8 mouse cellular contexts compared by ENCODE assay signal in genomic region chr8:116992176-116992971, GRCm38 (mm10). TPM values are rescaled to one million over a fixed set of nuclear protein-coding genes. Genes with fewer than 3 reads are reported as not detected.
A peak's percentile ranks its signal among the peaks of the same experiment; 100 is the strongest.
DNase-seq lines count a peak whose midpoint lies in the region; ATAC-seq and TF ChIP-seq lines count a peak whose summit lies in the region.

No protein-coding gene starts in this region.

- no peak for TF ChIP-seq POLR2A in MEL (IDR thresholded peaks at IDR 0.05; ENCODE audit: control insufficient read depth in 1 of 2, insufficient read depth in 1 of 2, low read depth in 1 of 2, low read length in 2 of 2, poor library complexity in 1 of 2)

- peaks cover 0 to 17% of the 10 kb centered on the region in 2 experiments; a peak in 3 of 4 replicates for H3K4me1 ChIP-seq in MEL (ENCODE audit: control insufficient read depth in 1 of 2, insufficient read depth in 2 of 2, low read length in 2 of 2)
- H3K4me1 ChIP-seq in embryonic facial prominence, embryonic 14.5 days (ENCODE audit: control insufficient read depth, insufficient read depth, low read length): peaks cover 8% of the 10 kb centered on the region
- H3K4me1 ChIP-seq in intestine, postnatal 0 days (replicated peaks; ENCODE audit: control insufficient read depth, insufficient read depth, low read length): no peaks in the 10 kb centered on the region

- H3K27ac ChIP-seq in MEL (ENCODE audit: control insufficient read depth, low read depth, low read length): peak overlapping the region; percentile 45
- no peak overlapping the region for H3K27ac ChIP-seq in embryonic facial prominence, embryonic 14.5 days (replicated peaks; ENCODE audit: low read depth, low read length)
- H3K27ac ChIP-seq in intestine, postnatal 0 days (ENCODE audit: low read depth, low read length): peak overlapping the region; percentile 87
- peak overlapping the region; percentile 51 for H3K27ac ChIP-seq in macrophage

- TF ChIP-seq EP300 in MEL (IDR thresholded peaks at IDR 0.05; ENCODE audit: low read depth in 1 of 2, low read length in 2 of 2): no peak

- peak; percentile 13 to 22 for DNase-seq in left cerebral cortex, adult 18-20 months (ENCODE audit: low spot score in 2 of 2)
- no peak for DNase-seq in left cerebral cortex, postnatal 14 days (ENCODE audit: low spot score in 2 of 2)
- DNase-seq in MEL (ENCODE audit: low read depth, low spot score): peak; percentile 74
- peak; percentile 27 for DNase-seq in embryonic facial prominence, embryonic 14.5 days (ENCODE audit: low spot score)
- peak; percentile 39 for DNase-seq in thymus, postnatal 25 days
- no peak for DNase-seq in gastrocnemius, postnatal 4 days (ENCODE audit: low spot score in 2 of 2)

- TF ChIP-seq CTCF in MEL (IDR thresholded peaks at IDR 0.05 in 2 of 3, conservative IDR thresholded peaks at IDR 0.05 in 1 of 3; ENCODE audit: control insufficient read depth in 1 of 3, insufficient read depth in 1 of 3, low read depth in 2 of 3, low read length in 3 of 3, poor library complexity in 1 of 3, severe bottlenecking in 1 of 3): no peak
- no peak for TF ChIP-seq CTCF in intestine, postnatal 0 days (IDR thresholded peaks at IDR 0.05; ENCODE audit: low read depth)

- peaks cover 0 to 4% of the 10 kb centered on the region in 2 experiments; a peak in 1 of 4 replicates for H3K36me3 ChIP-seq in MEL (ENCODE audit: control insufficient read depth in 1 of 2, insufficient read depth in 2 of 2, low read length in 2 of 2)
- H3K36me3 ChIP-seq in embryonic facial prominence, embryonic 14.5 days (ENCODE audit: control insufficient read depth, insufficient read depth, low read length): peaks cover 4% of the 10 kb centered on the region; the same call in 1 of the 2 replicates
- peaks cover 14% of the 10 kb centered on the region for H3K36me3 ChIP-seq in intestine, postnatal 0 days (ENCODE audit: control insufficient read depth, insufficient read depth)
- H3K36me3 ChIP-seq in macrophage (ENCODE audit: inconsistent target): no peaks in the 10 kb centered on the region; the same call in 1 of the 2 replicates

- peak overlapping the region; percentile 61 to 80 for H3K4me3 ChIP-seq in MEL (ENCODE audit: control insufficient read depth in 1 of 2, insufficient read depth in 1 of 2, low read depth in 2 of 2, low read length in 2 of 2)
- H3K4me3 ChIP-seq in embryonic facial prominence, embryonic 14.5 days (ENCODE audit: low read depth, low read length): peak overlapping the region; percentile 73
- peak overlapping the region; percentile 63 for H3K4me3 ChIP-seq in intestine, postnatal 0 days (ENCODE audit: low read depth, low read length)
- peak overlapping the region; percentile 75 for H3K4me3 ChIP-seq in macrophage (ENCODE audit: inconsistent target)

- no peaks in the 10 kb centered on the region for H3K9me3 ChIP-seq in MEL (replicated peaks; ENCODE audit: insufficient read depth, low read length)
- H3K9me3 ChIP-seq in embryonic facial prominence, embryonic 14.5 days (ENCODE audit: control insufficient read depth, low read length): no peaks in the 10 kb centered on the region
- no peaks in the 10 kb centered on the region for H3K9me3 ChIP-seq in intestine, postnatal 0 days (ENCODE audit: control insufficient read depth)

- 9% methylated on average over 23 of the region's 23 CpGs for WGBS in embryonic facial prominence, embryonic 14.5 days
- WGBS in intestine, postnatal 0 days: 4% methylated on average over 23 of the region's 23 CpGs
- 12% methylated on average over 23 of the region's 23 CpGs for WGBS in macrophage (ENCODE audit: missing documents)

- H3K79me2 ChIP-seq in MEL (ENCODE audit: control insufficient read depth, insufficient read depth, low read length, poor library complexity) (peaks cover 21% of the 10 kb centered on the region), macrophage (ENCODE audit: inconsistent target) (peaks cover 37% of the 10 kb centered on the region)

- ATAC-seq in embryonic facial prominence, embryonic 14.5 days (ENCODE audit: low read depth): no peak
- ATAC-seq in intestine, postnatal 0 days: no peak

- TF ChIP-seq RAD21 in MEL (IDR thresholded peaks at IDR 0.05; ENCODE audit: low read depth, low read length): no peak

- no peaks in the 10 kb centered on the region; a peak in 1 of 4 replicates for H3K27me3 ChIP-seq in MEL (ENCODE audit: control insufficient read depth in 1 of 2, insufficient read depth in 2 of 2, low read length in 2 of 2)
- H3K27me3 ChIP-seq in embryonic facial prominence, embryonic 14.5 days (replicated peaks; ENCODE audit: control insufficient read depth, insufficient read depth, low read length): no peaks in the 10 kb centered on the region
- H3K27me3 ChIP-seq in intestine, postnatal 0 days (replicated peaks; ENCODE audit: control insufficient read depth, insufficient read depth, low read length): no peaks in the 10 kb centered on the region; the same call in 1 of the 2 replicates

- H3K4me2 ChIP-seq in embryonic facial prominence, embryonic 14.5 days (ENCODE audit: low read depth, low read length): peak overlapping the region; percentile 91
- peak overlapping the region; percentile 80 for H3K4me2 ChIP-seq in intestine, postnatal 0 days (replicated peaks; ENCODE audit: low read depth)

- intact Hi-C loops in left cerebral cortex, postnatal 14 days (cut with DNase I): loop anchor here (5.0 kb wide), 1 partner anchor 165 kb away; the partner anchor contains the start of gene Gan

- H3K9ac ChIP-seq in MEL (ENCODE audit: control insufficient read depth, low read depth, low read length, poor library complexity, severe bottlenecking): peak overlapping the region; percentile 80
- H3K9ac ChIP-seq in embryonic facial prominence, embryonic 14.5 days (ENCODE audit: low read depth, low read length): peak overlapping the region; percentile 69
- peak overlapping the region; percentile 54 for H3K9ac ChIP-seq in intestine, postnatal 0 days (ENCODE audit: low read depth, low read length)

TF ChIP-seq in MEL, 35 proteins besides CTCF, POLR2A, EP300 and RAD21 (continues in another document):
- TF ChIP-seq MAZ (IDR thresholded peaks at IDR 0.05; ENCODE audit: low read depth, low read length) (peak; percentile 44; the same call in 1 of the 2 replicates), MXI1 (IDR thresholded peaks at IDR 0.05; ENCODE audit: low read depth, low read length) (no peak), ZMIZ1 (IDR thresholded peaks at IDR 0.05; ENCODE audit: low read depth, low read length) (no peak), MYC (IDR thresholded peaks at IDR 0.05; ENCODE audit: low read depth, low read length) (peak; percentile 53; the same call in 1 of the 2 replicates), MAX (IDR thresholded peaks at IDR 0.05; ENCODE audit: low read length) (no peak), NELFE (IDR thresholded peaks at IDR 0.05; ENCODE audit: low read depth, low read length) (0 out of 2 replicates have a peak, but pooled peaks have one; percentile 24)

RNA-seq across cellular contexts. Expression of gene Gcsh, which starts 1.0 kb away (rescaled TPM):
- 10 to 100 TPM; 39.1 to 47.5 TPM for total RNA-seq in left cerebral cortex, adult 18-20 months (2021)
- total RNA-seq in left cerebral cortex, postnatal 14 days (2021): 10 to 100 TPM; 37.6 to 41.1 TPM
- total RNA-seq in MEL (2012; rRNA removed): 118 and 137 TPM in 2 replicates
- polyA plus RNA-seq in MEL (2012; ENCODE audit: insufficient read depth in 1 of 2, insufficient read length in 2 of 2, low read depth in 1 of 2, low replicate concordance in 2 of 2, missing spikeins in 1 of 2) (10 to 100 TPM in 1 of 2 experiments, not detected in 1; 77.1 TPM), macrophage (2018) (26.8 to 67.0 TPM (median 34.5 TPM) in 3 replicates)
- polyA plus RNA-seq in embryonic facial prominence, embryonic 14.5 days (2014; fragmentation: Nextera tagmentation; extraction: Ambion mirVana): 105 and 116 TPM in 2 replicates
- polyA plus RNA-seq in intestine, postnatal 0 days (2015; fragmentation: Nextera tagmentation; extraction: Ambion mirVana): 91.8 and 93.7 TPM in 2 replicates
- total RNA-seq in macrophage (2018; cell fraction: chromatin; rRNA removed): 10 to 100 TPM in 4 of 26 experiments, 1 to 10 TPM in 21, under 1 TPM in 1; 0.96 to 17.0 (median 4.1) TPM
- 10 to 100 TPM; 13.8 to 33.5 (median 25.1) TPM for total RNA-seq in macrophage (2018; cell fraction: cytosol; rRNA removed)
- total RNA-seq in macrophage (2018; cell fraction: nucleus; rRNA removed): 10 to 100 TPM in 7 of 26 experiments, 1 to 10 TPM in 19; 1.8 to 27.4 (median 7.8) TPM
- 10 to 100 TPM; 40.1 to 41.6 TPM for total RNA-seq in gastrocnemius, postnatal 4 days (2021)

RNA-seq across cellular contexts. Expression of gene 1700030J22Rik, which starts 13.6 kb away (rescaled TPM):
- 10 to 100 TPM; 10.1 to 11.8 TPM for total RNA-seq in left cerebral cortex, adult 18-20 months (2021)
- total RNA-seq in left cerebral cortex, postnatal 14 days (2021): 10 to 100 TPM; 13.8 to 14.7 TPM
- 0.15 and 0.16 TPM in 2 replicates for total RNA-seq in MEL (2012; rRNA removed)
- under 1 TPM in 1 of 2 experiments, not detected in 1; 0.38 TPM for polyA plus RNA-seq in MEL (2012; ENCODE audit: insufficient read depth in 1 of 2, insufficient read length in 2 of 2, low read depth in 1 of 2, low replicate concordance in 2 of 2, missing spikeins in 1 of 2)
- polyA plus RNA-seq in embryonic facial prominence, embryonic 14.5 days (2014; fragmentation: Nextera tagmentation; extraction: Ambion mirVana): 1.2 and 2.4 TPM in 2 replicates
- polyA plus RNA-seq in intestine, postnatal 0 days (2015; fragmentation: Nextera tagmentation; extraction: Ambion mirVana): 0.34 and 0.46 TPM in 2 replicates
- total RNA-seq in macrophage (2018; cell fraction: chromatin; rRNA removed): 1 to 10 TPM in 12 of 26 experiments, under 1 TPM in 10, not detected in 4; 0.29 to 2.5 (median 1.2) TPM
- total RNA-seq in macrophage (2018; cell fraction: cytosol; rRNA removed): 1 to 10 TPM in 11 of 26 experiments, under 1 TPM in 15; 0.14 to 1.4 (median 0.88) TPM
- total RNA-seq in macrophage (2018; cell fraction: nucleus; rRNA removed): 1 to 10 TPM in 12 of 26 experiments, under 1 TPM in 13, not detected in 1; 0.36 to 2.5 (median 0.92) TPM
- polyA plus RNA-seq in macrophage (2018): 0.57 to 1.3 TPM (median 0.98 TPM) in 3 replicates
- total RNA-seq in gastrocnemius, postnatal 4 days (2021): under 1 TPM; 0.18 to 0.34 TPM

RNA-seq across cellular contexts. Expression of gene Atmin, which starts 49.2 kb away (rescaled TPM):
- total RNA-seq in left cerebral cortex, adult 18-20 months (2021): 10 to 100 TPM; 76.7 to 77.7 TPM
- total RNA-seq in left cerebral cortex, postnatal 14 days (2021): 10 to 100 TPM; 41.1 to 46.4 TPM
- 17.3 and 19.7 TPM in 2 replicates for total RNA-seq in MEL (2012; rRNA removed)
- polyA plus RNA-seq in MEL (2012; ENCODE audit: insufficient read depth in 1 of 2, insufficient read length in 2 of 2, low read depth in 1 of 2, low replicate concordance in 2 of 2, missing spikeins in 1 of 2) (10 to 100 TPM in 1 of 2 experiments, not detected in 1; 34.5 TPM), macrophage (2018) (13.1 to 14.3 TPM (median 13.5 TPM) in 3 replicates)
- polyA plus RNA-seq in embryonic facial prominence, embryonic 14.5 days (2014; fragmentation: Nextera tagmentation; extraction: Ambion mirVana): 11.1 and 12.7 TPM in 2 replicates
- polyA plus RNA-seq in intestine, postnatal 0 days (2015; fragmentation: Nextera tagmentation; extraction: Ambion mirVana): 5.5 and 6.2 TPM in 2 replicates
- total RNA-seq in macrophage (2018; cell fraction: chromatin; rRNA removed): 1 to 10 TPM in 21 of 26 experiments, under 1 TPM in 5; 0.24 to 9.6 (median 2.9) TPM
- 10 to 100 TPM in 24 of 26 experiments, 1 to 10 TPM in 2; 7.8 to 23.1 (median 19.0) TPM for total RNA-seq in macrophage (2018; cell fraction: cytosol; rRNA removed)
- 10 to 100 TPM in 15 of 26 experiments, 1 to 10 TPM in 11; 2.7 to 22.7 (median 11.0) TPM for total RNA-seq in macrophage (2018; cell fraction: nucleus; rRNA removed)
- total RNA-seq in gastrocnemius, postnatal 4 days (2021): 10 to 100 TPM; 16.4 to 17.1 TPM

Comparison
In these comparisons a context has a peak if more than half of its experiments do, and no peak if none do; other contexts are left out.
1. DNase-seq: peak in left cerebral cortex, adult 18-20 months (2 of 2), MEL (single experiment), embryonic facial prominence, embryonic 14.5 days (single experiment) and thymus, postnatal 25 days (single experiment); none in left cerebral cortex, postnatal 14 days (0 of 2) and gastrocnemius, postnatal 4 days (0 of 2).
2. Peak in every context shown above with its lines, with median percentiles within 50 percentile points of each other: H3K4me3 ChIP-seq and H3K9ac ChIP-seq.